Mouse (Mus musculus): ENCODE data around the gene 6030445D17Rik. TPM values are rescaled to one million over a fixed set of nuclear protein-coding genes. Genes with fewer than 3 reads are reported as not detected.

Gene 6030445D17Rik
- polyA plus RNA-seq, 1 experiment from 2014 or later: 0.13 TPM

DNA sequence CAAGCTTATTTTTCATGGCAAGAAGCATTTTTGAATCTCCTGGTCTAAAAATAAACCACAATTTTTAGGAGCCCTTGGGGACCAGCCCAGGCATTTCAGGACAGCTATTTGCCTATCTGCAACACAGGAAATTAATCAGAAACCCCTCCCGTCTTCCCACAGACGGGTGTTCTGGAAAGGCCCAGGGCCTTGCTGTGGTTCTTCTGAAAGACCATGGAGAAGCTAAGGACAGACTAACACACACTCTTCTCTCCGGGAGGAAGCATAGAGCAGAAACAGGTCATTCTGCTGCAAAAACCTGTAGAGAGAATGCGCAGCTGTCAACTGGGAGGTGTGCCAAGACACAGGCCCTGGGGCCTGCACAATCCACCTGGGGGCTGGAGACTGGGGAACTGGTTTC is 4.2 kb downstream of the 6030445D17Rik start:
- Histone ChIP-seq H3K27ac (ENCODE audit: low read depth, low read length) (no peak overlapping the region), H3K4me2 (ENCODE audit: low read depth) (no peak overlapping the region), H3K27me3 (ENCODE audit: control insufficient read depth, insufficient read depth, low read length) (peaks cover 20% of the 10 kb centered on the region), H3K9ac (ENCODE audit: low read length) (no peak overlapping the region), H3K4me1 (ENCODE audit: control insufficient read depth, insufficient read depth, low read length) (0 out of 2 replicates have a peak, but pooled peaks cover 6% of the 10 kb centered on the region), H3K4me3 (ENCODE audit: low read depth, low read length) (no peak overlapping the region), H3K36me3 (ENCODE audit: control insufficient read depth, insufficient read depth, low read length) (no peaks in the 10 kb centered on the region), H3K9me3 (ENCODE audit: control insufficient read depth, low read length) (no peaks in the 10 kb centered on the region)
- ATAC-seq (ENCODE audit: insufficient read depth, low FRiP score, low TSS enrichment) (no peak), DNase-seq (ENCODE audit: low spot score) (no peak)
- 77% methylated on average over 4 of the region's 4 CpGs for WGBS

- Histone ChIP-seq H3K4me1 (ENCODE audit: control insufficient read depth, insufficient read depth, low read length) (peaks cover 3% of the 10 kb centered on the region; the same call in 1 of the 2 replicates), H3K9ac (ENCODE audit: low read length) (no peak overlapping the region), H3K27me3 (ENCODE audit: control insufficient read depth, insufficient read depth, low read length) (peaks cover 2% of the 10 kb centered on the region; the same call in 1 of the 2 replicates), H3K27ac (ENCODE audit: low read depth, low read length) (no peak overlapping the region), H3K4me2 (ENCODE audit: low read depth) (no peak overlapping the region), H3K4me3 (ENCODE audit: low read depth, low read length) (no peak overlapping the region), H3K36me3 (ENCODE audit: control insufficient read depth, insufficient read depth, low read length) (no peaks in the 10 kb centered on the region), H3K9me3 (ENCODE audit: control insufficient read depth, low read length) (no peaks in the 10 kb centered on the region)
- ATAC-seq (ENCODE audit: insufficient read depth, low FRiP score, low TSS enrichment) (0 out of 2 replicates have a peak, but pooled peaks have one; percentile 10), DNase-seq (ENCODE audit: low spot score) (no peak)
- 65% methylated on average over 14 of the region's 14 CpGs for WGBS
Observed at GRCm38 (mm10) chr4:136468553-136469327, 6.7 kb downstream of the 6030445D17Rik start.

GRCm38 (mm10) chr4:136469371-136469903 is 7.4 kb downstream of the 6030445D17Rik start, which contains the start of gene Luzp1:
Gene Luzp1, plus strand, starts transcription at chr4:136469761.
- DNase-seq (ENCODE audit: low spot score) (peak; percentile 95), ATAC-seq (ENCODE audit: insufficient read depth, low FRiP score, low TSS enrichment) (peak; percentile 93)
- H3K4me1 ChIP-seq (ENCODE audit: control insufficient read depth, insufficient read depth, low read length): no peaks in the 10 kb centered on the region; the same call in 1 of the 2 replicates
- H3K36me3 ChIP-seq (ENCODE audit: control insufficient read depth, insufficient read depth, low read length): no peaks in the 10 kb centered on the region
- peaks cover 2% of the 10 kb centered on the region; the same call in 1 of the 2 replicates for H3K27me3 ChIP-seq (ENCODE audit: control insufficient read depth, insufficient read depth, low read length)
- WGBS: 2% methylated on average over 32 of the region's 36 CpGs
- H3K27ac ChIP-seq (ENCODE audit: low read depth, low read length): peak within 1 kb of the TSS; percentile 97
- H3K9ac ChIP-seq (ENCODE audit: low read length): peak within 1 kb of the TSS; percentile 86
- H3K9me3 ChIP-seq (ENCODE audit: control insufficient read depth, low read length): no peaks in the 10 kb centered on the region
- peak within 1 kb of the TSS; percentile 96 for H3K4me3 ChIP-seq (ENCODE audit: low read depth, low read length)
- peak within 1 kb of the TSS; percentile 48 for H3K4me2 ChIP-seq (ENCODE audit: low read depth)

- under 1% methylated on average over 24 of the region's 55 CpGs for WGBS
- DNase-seq (ENCODE audit: low spot score): peak; percentile 77
- H3K27me3 ChIP-seq (ENCODE audit: control insufficient read depth, insufficient read depth, low read length): peaks cover under 1% of the 10 kb centered on the region; the same call in 1 of the 2 replicates
Observed at GRCm38 (mm10) chr4:136469941-136470346, 7.9 kb downstream of the 6030445D17Rik start.

DNA sequence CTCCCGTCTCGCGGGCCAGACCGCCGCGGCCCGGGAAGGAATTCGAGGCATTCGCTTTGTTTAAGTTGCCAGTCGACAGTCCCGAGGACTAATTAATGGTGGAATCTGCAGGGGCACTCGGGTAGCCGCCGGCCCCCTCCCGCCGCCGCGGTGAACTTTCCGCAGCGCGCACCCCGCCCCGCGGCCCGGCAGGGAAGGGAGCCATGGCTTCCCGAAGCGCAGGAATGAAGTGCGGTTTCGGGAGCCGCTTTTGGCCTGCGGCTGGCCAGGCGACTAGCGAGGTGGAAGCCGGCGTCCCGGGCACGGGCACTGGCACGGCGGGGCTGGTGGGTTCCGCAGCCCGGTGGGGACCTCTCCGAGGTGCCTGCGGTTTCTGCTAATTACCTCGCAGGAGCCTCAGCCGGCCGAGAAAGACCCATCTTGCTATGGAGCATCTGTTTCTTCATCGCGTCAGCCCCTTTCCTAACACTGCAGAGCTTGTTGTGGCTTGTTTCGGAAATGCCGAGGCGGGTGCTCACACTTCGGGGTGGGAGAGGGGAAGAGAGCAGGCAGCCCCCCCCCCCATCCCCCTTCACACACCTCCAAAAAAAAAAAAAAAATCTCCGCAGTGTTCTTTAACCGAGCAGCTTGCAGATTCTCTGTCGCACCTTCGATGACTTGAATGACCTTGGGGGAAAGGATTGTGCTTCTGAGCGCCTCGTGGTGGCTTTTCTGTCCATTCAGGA is 8.5 kb downstream of the 6030445D17Rik start:
- H3K9me3 ChIP-seq (ENCODE audit: control insufficient read depth, low read length): no peaks in the 10 kb centered on the region
- H3K4me1 ChIP-seq (ENCODE audit: control insufficient read depth, insufficient read depth, low read length): no peaks in the 10 kb centered on the region; the same call in 1 of the 2 replicates
- ATAC-seq (ENCODE audit: insufficient read depth, low FRiP score, low TSS enrichment): peak; percentile 62
- under 1% methylated on average over 43 of the region's 58 CpGs for WGBS
- H3K4me3 ChIP-seq (ENCODE audit: low read depth, low read length): peak overlapping the region; percentile 96
- H3K27ac ChIP-seq (ENCODE audit: low read depth, low read length): peak overlapping the region; percentile 97
- no peaks in the 10 kb centered on the region for H3K27me3 ChIP-seq (ENCODE audit: control insufficient read depth, insufficient read depth, low read length)
- DNase-seq (ENCODE audit: low spot score): peak; percentile 67
- peak overlapping the region; percentile 48 for H3K4me2 ChIP-seq (ENCODE audit: low read depth)
- H3K36me3 ChIP-seq (ENCODE audit: control insufficient read depth, insufficient read depth, low read length): no peaks in the 10 kb centered on the region
- H3K9ac ChIP-seq (ENCODE audit: low read length): peak overlapping the region; percentile 86

More at GRCm38 (mm10) chr4:136469941-136470346, 7.9 kb downstream of the 6030445D17Rik start:
- peak; percentile 80 for ATAC-seq (ENCODE audit: insufficient read depth, low FRiP score, low TSS enrichment)
- H3K9me3 ChIP-seq (ENCODE audit: control insufficient read depth, low read length): no peaks in the 10 kb centered on the region
- H3K4me3 ChIP-seq (ENCODE audit: low read depth, low read length): peak overlapping the region; percentile 96
- peak overlapping the region; percentile 86 for H3K9ac ChIP-seq (ENCODE audit: low read length)
- H3K4me1 ChIP-seq (ENCODE audit: control insufficient read depth, insufficient read depth, low read length): no peaks in the 10 kb centered on the region; the same call in 1 of the 2 replicates
- peak overlapping the region; percentile 48 for H3K4me2 ChIP-seq (ENCODE audit: low read depth)
- no peaks in the 10 kb centered on the region for H3K36me3 ChIP-seq (ENCODE audit: control insufficient read depth, insufficient read depth, low read length)
- peak overlapping the region; percentile 97 for H3K27ac ChIP-seq (ENCODE audit: low read depth, low read length)

DNA sequence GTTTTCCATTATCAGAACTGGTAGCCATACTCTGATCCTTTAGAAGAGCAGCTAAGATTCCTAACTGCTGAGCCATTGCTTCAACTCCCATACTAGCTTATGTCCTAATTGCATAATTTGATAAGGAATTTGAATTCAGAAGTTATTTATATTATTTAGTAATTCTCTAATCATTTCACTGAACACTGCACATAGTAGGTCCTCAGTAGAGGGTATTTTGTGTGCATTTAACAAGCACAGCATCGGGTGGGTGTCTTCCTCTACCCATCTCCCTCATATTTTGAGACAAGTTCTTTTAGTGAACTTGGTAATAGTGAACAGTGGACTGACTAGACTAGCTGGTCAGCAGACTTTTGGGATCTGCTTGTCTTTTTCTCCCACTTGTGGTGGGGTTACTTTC is 14.6 kb downstream of the 6030445D17Rik start:
- WGBS: 92% methylated on average over 1 of the region's 1 CpGs

DNA sequence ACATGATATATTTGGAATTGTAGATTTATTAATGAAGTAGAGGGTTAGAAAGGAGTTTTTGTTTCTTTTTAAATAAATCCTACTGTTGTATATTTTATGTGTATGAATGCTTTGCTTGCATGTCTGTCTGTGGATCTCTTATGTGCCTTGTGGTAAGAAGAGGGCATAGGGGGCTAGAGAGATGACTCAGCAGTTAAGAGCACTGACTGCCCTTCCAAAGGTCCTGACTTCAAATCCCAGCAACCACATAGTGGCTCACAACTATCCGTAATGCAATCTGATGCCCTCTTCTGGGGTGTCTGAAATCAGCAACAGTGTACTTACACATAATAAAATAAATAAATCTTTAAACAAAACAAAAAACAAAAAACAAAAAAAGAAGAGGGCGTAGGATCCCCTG is 24.5 kb downstream of the 6030445D17Rik start:
- Histone ChIP-seq H3K4me3 (ENCODE audit: low read depth, low read length) (no peak overlapping the region), H3K9ac (ENCODE audit: low read length) (no peak overlapping the region), H3K27me3 (ENCODE audit: control insufficient read depth, insufficient read depth, low read length) (no peaks in the 10 kb centered on the region), H3K36me3 (ENCODE audit: control insufficient read depth, insufficient read depth, low read length) (no peaks in the 10 kb centered on the region), H3K4me2 (ENCODE audit: low read depth) (no peak overlapping the region), H3K9me3 (ENCODE audit: control insufficient read depth, low read length) (no peaks in the 10 kb centered on the region), H3K4me1 (ENCODE audit: control insufficient read depth, insufficient read depth, low read length) (no peaks in the 10 kb centered on the region), H3K27ac (ENCODE audit: low read depth, low read length) (no peak overlapping the region)
- ATAC-seq (ENCODE audit: insufficient read depth, low FRiP score, low TSS enrichment) (no peak), DNase-seq (ENCODE audit: low spot score) (no peak)
- 84% methylated on average over 2 of the region's 2 CpGs for WGBS

More for the DNA sequence above, 14.6 kb downstream of the 6030445D17Rik start:
- Histone ChIP-seq H3K9me3 (ENCODE audit: control insufficient read depth, low read length) (no peaks in the 10 kb centered on the region), H3K9ac (ENCODE audit: low read length) (no peak overlapping the region), H3K4me3 (ENCODE audit: low read depth, low read length) (no peak overlapping the region), H3K27ac (ENCODE audit: low read depth, low read length) (no peak overlapping the region), H3K27me3 (ENCODE audit: control insufficient read depth, insufficient read depth, low read length) (no peaks in the 10 kb centered on the region), H3K36me3 (ENCODE audit: control insufficient read depth, insufficient read depth, low read length) (no peaks in the 10 kb centered on the region), H3K4me2 (ENCODE audit: low read depth) (no peak overlapping the region), H3K4me1 (ENCODE audit: control insufficient read depth, insufficient read depth, low read length) (no peaks in the 10 kb centered on the region; the same call in 1 of the 2 replicates)
- no peak for ATAC-seq (ENCODE audit: insufficient read depth, low FRiP score, low TSS enrichment)
- DNase-seq (ENCODE audit: low spot score): no peak

DNA sequence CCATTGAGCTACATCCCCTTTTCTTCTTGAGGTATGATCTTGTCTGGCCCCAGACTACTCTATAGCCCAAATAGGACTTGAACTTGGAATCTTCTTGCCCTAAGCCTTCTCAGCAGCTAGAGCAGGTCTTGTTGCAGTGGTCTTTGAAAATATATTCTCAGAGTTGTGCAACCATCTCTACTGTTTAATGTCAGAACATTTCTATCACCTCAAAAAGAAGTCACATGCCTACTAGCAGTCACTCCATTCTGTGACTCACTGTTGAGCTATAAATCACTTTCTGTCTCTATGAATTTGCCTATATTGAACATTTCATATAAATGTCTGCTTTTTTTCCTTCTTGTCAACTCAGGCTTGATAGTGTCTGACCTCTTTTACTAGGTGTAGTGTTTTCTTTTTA is 33.9 kb downstream of the 6030445D17Rik start:
- Histone ChIP-seq H3K4me3 (ENCODE audit: low read depth, low read length) (no peak overlapping the region), H3K4me1 (ENCODE audit: control insufficient read depth, insufficient read depth, low read length) (no peaks in the 10 kb centered on the region), H3K9ac (ENCODE audit: low read length) (no peak overlapping the region), H3K27me3 (ENCODE audit: control insufficient read depth, insufficient read depth, low read length) (no peaks in the 10 kb centered on the region), H3K27ac (ENCODE audit: low read depth, low read length) (no peak overlapping the region), H3K9me3 (ENCODE audit: control insufficient read depth, low read length) (no peaks in the 10 kb centered on the region), H3K4me2 (ENCODE audit: low read depth) (no peak overlapping the region), H3K36me3 (ENCODE audit: control insufficient read depth, insufficient read depth, low read length) (no peaks in the 10 kb centered on the region)
- ATAC-seq (ENCODE audit: insufficient read depth, low FRiP score, low TSS enrichment) (no peak), DNase-seq (ENCODE audit: low spot score) (no peak)
